Mouse (Mus musculus): ENCODE measurements around the gene Bbox1. TPM values are rescaled to one million over a fixed set of nuclear protein-coding genes. Genes with fewer than 3 reads are reported as not detected.

The Bbox1 gene
- polyA plus RNA-seq, 1 experiment from 2014 or later = 26.1 TPM

DNA sequence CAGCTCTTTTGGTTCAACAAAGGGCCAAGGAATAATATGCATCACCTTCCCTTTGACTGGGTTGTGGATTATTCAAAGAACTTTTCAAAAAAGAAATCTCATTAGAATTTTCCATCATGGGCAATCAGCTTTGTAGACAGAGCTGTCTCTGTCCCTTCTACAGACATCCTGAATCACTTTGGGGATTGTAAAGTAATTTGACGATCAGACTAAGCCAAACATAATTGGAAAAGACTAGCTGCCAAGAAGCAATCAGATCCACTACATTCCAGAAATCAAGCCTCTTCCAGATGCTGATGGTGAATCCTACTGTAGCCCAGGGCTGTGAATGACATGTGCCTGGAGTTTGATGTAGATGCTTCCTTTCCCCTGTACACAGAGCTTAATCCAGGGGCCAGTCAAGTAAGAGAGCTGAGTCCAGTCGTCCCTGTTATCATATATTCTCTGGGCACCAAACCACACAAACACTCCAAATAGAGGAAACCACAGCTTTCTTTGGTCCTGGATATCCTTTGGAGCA, 995 bp downstream of the Bbox1 start:
- peaks cover 6% of the 10 kb centered on the region for H3K4me1 ChIP-seq (ENCODE audit: insufficient read depth)
- no peaks in the 10 kb centered on the region for H3K9me3 ChIP-seq (ENCODE audit: low read length)
- H3K4me3 ChIP-seq (ENCODE audit: low read depth, low read length) = no peak overlapping the region
- H3K36me3 ChIP-seq (replicated peaks; ENCODE audit: insufficient read depth, low read length) = no peaks in the 10 kb centered on the region
- no peak for TF ChIP-seq CTCF (IDR thresholded peaks at IDR 0.05; ENCODE audit: low read depth)
- TF ChIP-seq EP300 (IDR thresholded peaks at IDR 0.05; ENCODE audit: low read depth) = no peak
- ATAC-seq = no peak
- no peak overlapping the region for H3K9ac ChIP-seq (replicated peaks)
- H3K27me3 ChIP-seq (ENCODE audit: insufficient read depth, low read length) = no peaks in the 10 kb centered on the region
- DNase-seq = no peak
- no peak overlapping the region for H3K4me2 ChIP-seq (ENCODE audit: low read depth, low read length)
- H3K27ac ChIP-seq (ENCODE audit: low read depth) = no peak overlapping the region
- WGBS (ENCODE audit: insufficient replicate concordance) = 54% methylated on average over 2 of the region's 2 CpGs

DNA sequence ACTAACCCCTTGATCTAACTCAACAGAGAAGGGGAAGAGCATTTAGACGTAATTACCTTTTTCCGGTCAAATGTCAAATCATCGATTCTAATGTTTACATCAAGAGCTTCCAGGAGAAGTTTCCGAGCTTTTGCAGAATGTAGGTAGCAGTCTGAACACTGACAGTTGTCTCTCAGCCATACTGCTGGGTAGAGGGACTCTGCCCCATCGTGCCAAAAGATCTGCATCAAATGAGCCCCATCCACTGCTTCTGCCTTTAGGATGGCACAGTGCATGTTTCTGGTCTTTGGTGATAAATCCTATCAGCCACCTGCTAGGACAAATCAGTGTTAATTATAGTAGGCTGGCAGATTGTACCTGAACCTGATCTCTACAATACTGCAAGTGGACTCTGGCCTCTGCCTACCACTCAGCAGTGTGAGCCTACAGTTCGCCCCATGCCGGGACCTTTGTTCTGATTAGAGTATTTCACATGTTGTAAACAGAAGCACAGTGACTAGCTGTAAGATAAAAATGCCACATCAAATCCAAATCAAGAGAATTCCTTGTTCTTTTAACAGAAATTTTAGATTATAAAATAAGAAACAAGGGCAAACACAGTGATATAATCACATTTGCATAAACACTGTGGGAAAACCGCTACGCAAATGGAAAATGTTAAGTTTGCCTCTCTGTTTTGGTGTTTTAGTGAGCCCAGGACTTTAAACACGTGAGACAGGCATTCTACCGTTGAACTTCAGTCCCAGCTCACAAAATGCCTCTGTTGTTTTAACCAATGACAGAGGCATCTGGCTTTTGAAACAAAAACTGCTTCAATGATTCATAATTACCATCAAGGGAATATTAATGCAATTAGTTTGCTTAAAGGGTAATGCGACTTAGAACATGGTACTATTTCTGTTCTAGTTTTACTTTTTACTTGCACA, 8.7 kb downstream of the Bbox1 start:
- Histone ChIP-seq H3K27me3 (ENCODE audit: insufficient read depth, low read length) (no peaks in the 10 kb centered on the region), H3K27ac (ENCODE audit: low read depth) (peak overlapping the region; percentile 92), H3K4me2 (ENCODE audit: low read depth, low read length) (0 out of 2 replicates have a peak overlapping the region, but pooled peaks have one; percentile 42), H3K4me1 (ENCODE audit: insufficient read depth) (no peaks in the 10 kb centered on the region; the same call in 1 of the 2 replicates), H3K9ac (replicated peaks) (peak overlapping the region; percentile 50), H3K4me3 (ENCODE audit: low read depth, low read length) (peak overlapping the region; percentile 33), H3K36me3 (replicated peaks; ENCODE audit: insufficient read depth, low read length) (no peaks in the 10 kb centered on the region), H3K9me3 (ENCODE audit: low read length) (no peaks in the 10 kb centered on the region)
- TF ChIP-seq CTCF (IDR thresholded peaks at IDR 0.05; ENCODE audit: low read depth) (no peak), EP300 (IDR thresholded peaks at IDR 0.05; ENCODE audit: low read depth) (peak; percentile 21; the same call in 1 of the 2 replicates)
- WGBS (ENCODE audit: insufficient replicate concordance) = 56% methylated on average over 12 of the region's 12 CpGs
- ATAC-seq (peak; percentile 98), DNase-seq (peak; percentile 49)

DNA sequence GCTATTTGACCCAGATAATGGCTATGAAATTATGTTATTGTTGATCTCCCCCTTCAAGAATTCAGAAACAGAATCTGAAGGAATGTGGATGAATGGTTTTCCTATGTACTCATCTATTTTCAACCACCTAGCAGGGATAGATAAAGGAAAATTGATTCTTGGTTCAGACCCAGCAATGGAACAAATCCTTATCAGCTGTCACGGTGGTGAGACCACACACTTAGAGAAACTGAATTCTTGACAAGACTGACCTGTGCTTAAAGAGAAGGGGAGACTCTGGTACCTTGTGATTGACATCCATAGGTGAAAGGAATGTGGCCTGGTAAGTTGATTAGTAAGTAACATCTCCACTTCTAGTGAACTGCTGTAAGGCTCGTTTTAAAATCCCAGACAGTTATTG, 12.1 kb downstream of the Bbox1 start:
- ATAC-seq (no peak), DNase-seq (no peak)
- no peak for TF ChIP-seq EP300 (IDR thresholded peaks at IDR 0.05; ENCODE audit: low read depth)
- TF ChIP-seq CTCF (IDR thresholded peaks at IDR 0.05; ENCODE audit: low read depth) = no peak
- 12% methylated on average over 2 of the region's 2 CpGs for WGBS (ENCODE audit: insufficient replicate concordance)
- Histone ChIP-seq H3K27ac (ENCODE audit: low read depth) (peak overlapping the region; percentile 56; the same call in 1 of the 2 replicates), H3K4me1 (ENCODE audit: insufficient read depth) (no peaks in the 10 kb centered on the region; the same call in 1 of the 2 replicates), H3K27me3 (ENCODE audit: insufficient read depth, low read length) (no peaks in the 10 kb centered on the region), H3K4me2 (ENCODE audit: low read depth, low read length) (peak overlapping the region; percentile 1; the same call in 1 of the 2 replicates), H3K36me3 (replicated peaks; ENCODE audit: insufficient read depth, low read length) (no peaks in the 10 kb centered on the region), H3K9ac (replicated peaks) (no peak overlapping the region), H3K4me3 (ENCODE audit: low read depth, low read length) (no peak overlapping the region), H3K9me3 (ENCODE audit: low read length) (no peaks in the 10 kb centered on the region)

DNA sequence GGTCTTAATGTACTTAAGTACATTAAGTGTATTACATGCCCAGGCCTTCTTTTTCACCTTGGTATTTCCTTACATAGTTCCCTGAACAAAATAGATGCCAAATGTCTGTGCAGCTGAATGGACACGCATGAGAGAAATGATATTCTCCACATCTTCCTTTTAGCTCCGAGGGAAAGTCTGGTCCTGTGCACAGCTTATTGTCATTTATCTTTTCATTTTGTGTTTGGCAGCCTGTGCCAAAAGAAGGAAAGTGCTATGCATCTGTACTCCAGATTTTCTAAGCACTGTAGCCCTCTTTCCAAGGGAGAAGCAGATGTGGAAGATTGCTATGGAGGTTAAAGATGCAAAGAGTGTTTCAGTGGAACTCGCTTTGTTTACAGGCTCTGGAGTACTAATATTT, 13.0 kb downstream of the Bbox1 start:
- WGBS (ENCODE audit: insufficient replicate concordance) = 79% methylated on average over 3 of the region's 3 CpGs
- H3K27me3 ChIP-seq (ENCODE audit: insufficient read depth, low read length) = no peaks in the 10 kb centered on the region
- H3K36me3 ChIP-seq (replicated peaks; ENCODE audit: insufficient read depth, low read length) = no peaks in the 10 kb centered on the region

DNA sequence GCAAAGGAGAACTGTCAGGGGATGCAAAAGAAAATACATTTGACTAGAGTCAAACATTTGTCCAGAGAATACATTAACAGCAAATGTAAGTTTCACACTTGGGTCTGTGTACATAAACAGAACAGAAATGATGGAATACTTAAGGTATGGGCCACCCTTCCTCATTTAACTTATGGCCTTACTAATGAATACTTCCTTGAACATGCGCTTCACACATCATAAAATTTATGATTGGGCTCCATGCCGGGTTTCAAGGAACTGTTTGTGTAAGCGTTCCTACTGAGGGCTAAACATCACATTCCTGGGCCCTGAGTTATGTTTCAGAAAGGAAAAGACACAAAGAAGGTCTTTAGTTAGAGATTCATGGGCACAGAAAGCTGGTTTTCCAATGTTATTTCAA, 19.4 kb downstream of the Bbox1 start:
- no peak overlapping the region for H3K4me2 ChIP-seq (ENCODE audit: low read depth, low read length)
- H3K27ac ChIP-seq (ENCODE audit: low read depth) = no peak overlapping the region
- TF ChIP-seq EP300 (IDR thresholded peaks at IDR 0.05; ENCODE audit: low read depth) (no peak), CTCF (IDR thresholded peaks at IDR 0.05; ENCODE audit: low read depth) (no peak)
- H3K4me1 ChIP-seq (ENCODE audit: insufficient read depth) = no peaks in the 10 kb centered on the region
- ATAC-seq (no peak), DNase-seq (no peak)
- no peaks in the 10 kb centered on the region for H3K9me3 ChIP-seq (ENCODE audit: low read length)
- H3K4me3 ChIP-seq (ENCODE audit: low read depth, low read length) = no peak overlapping the region
- no peak overlapping the region for H3K9ac ChIP-seq (replicated peaks)
- H3K27me3 ChIP-seq (ENCODE audit: insufficient read depth, low read length) = no peaks in the 10 kb centered on the region
- 60% methylated on average over 3 of the region's 3 CpGs for WGBS (ENCODE audit: insufficient replicate concordance)
- no peaks in the 10 kb centered on the region for H3K36me3 ChIP-seq (replicated peaks; ENCODE audit: insufficient read depth, low read length)

More for the DNA sequence above, 13.0 kb downstream of the Bbox1 start:
- Histone ChIP-seq H3K4me2 (ENCODE audit: low read depth, low read length) (no peak overlapping the region), H3K4me1 (ENCODE audit: insufficient read depth) (no peaks in the 10 kb centered on the region; the same call in 1 of the 2 replicates), H3K27ac (ENCODE audit: low read depth) (no peak overlapping the region), H3K4me3 (ENCODE audit: low read depth, low read length) (no peak overlapping the region), H3K9ac (replicated peaks) (no peak overlapping the region), H3K9me3 (ENCODE audit: low read length) (no peaks in the 10 kb centered on the region)
- DNase-seq = no peak
- ATAC-seq = no peak
- TF ChIP-seq CTCF (IDR thresholded peaks at IDR 0.05; ENCODE audit: low read depth) = no peak
- TF ChIP-seq EP300 (IDR thresholded peaks at IDR 0.05; ENCODE audit: low read depth) = no peak

DNA sequence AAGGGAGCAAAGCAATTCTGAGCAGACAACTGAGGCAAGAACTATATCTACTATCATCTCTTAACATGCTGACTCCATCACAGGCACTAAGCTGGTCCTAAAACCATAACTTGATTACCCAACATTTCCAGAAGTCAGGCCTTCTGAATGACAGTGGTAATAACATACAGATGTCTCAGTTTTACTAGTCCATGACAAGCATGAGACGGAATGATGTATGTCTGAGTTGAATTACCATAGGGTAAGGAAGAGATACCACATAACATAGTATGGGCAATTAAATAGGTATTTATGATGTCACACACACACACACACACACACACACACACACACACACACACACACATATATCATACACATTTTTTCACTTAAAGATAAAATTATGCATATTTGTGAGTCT, 26.4 kb downstream of the Bbox1 start:
- TF ChIP-seq CTCF (IDR thresholded peaks at IDR 0.05; ENCODE audit: low read depth) (no peak), EP300 (IDR thresholded peaks at IDR 0.05; ENCODE audit: low read depth) (no peak)
- Histone ChIP-seq H3K4me2 (ENCODE audit: low read depth, low read length) (no peak overlapping the region), H3K9me3 (ENCODE audit: low read length) (no peaks in the 10 kb centered on the region), H3K27me3 (ENCODE audit: insufficient read depth, low read length) (no peaks in the 10 kb centered on the region), H3K36me3 (replicated peaks; ENCODE audit: insufficient read depth, low read length) (no peaks in the 10 kb centered on the region), H3K9ac (replicated peaks) (no peak overlapping the region), H3K4me3 (ENCODE audit: low read depth, low read length) (no peak overlapping the region), H3K4me1 (ENCODE audit: insufficient read depth) (no peaks in the 10 kb centered on the region), H3K27ac (ENCODE audit: low read depth) (no peak overlapping the region)
- DNase-seq = no peak
- no peak for ATAC-seq
- WGBS (ENCODE audit: insufficient replicate concordance) = 92% methylated on average over 1 of the region's 1 CpGs
